Mouse (Mus musculus) lung, postnatal 25 days (tissue): ENCODE data around the gene Gm6902.
"Not testable (repeated sequence)": the region's sequence is repeated elsewhere in the genome, so short reads cannot be mapped to it uniquely, and the experiment has no call there.

ENCODE experiments used
- DNase-seq: peaks from one replicate; pipeline ENCODE4 v3.0.0; 2022; ENCODE audit warnings: low spot score

Gm6902 gene

GRCm38 (mm10) chr7:23278800-23279199, at the start of gene Gm6902:
Gene Gm6902, minus strand, starts transcription at chr7:23278900.
- DNase-seq: not testable (repeated sequence)

GRCm38 (mm10) chr7:23300892-23301291, 22.2 kb upstream of the Gm6902 start, which contains the start of gene Nlrp4e:
Gene Nlrp4e, plus strand, starts transcription at chr7:23301192.
- not testable (repeated sequence) for DNase-seq

- not testable (repeated sequence) for DNase-seq
Measured at GRCm38 (mm10) chr7:23251582-23251981, 27.1 kb downstream of the Gm6902 start, which contains the start of gene Vmn1r166. Gene Vmn1r166, minus strand, starts transcription at chr7:23251682.
